Mouse (Mus musculus) embryonic facial prominence, embryonic 10.5 days (tissue): ENCODE results near the gene Myo15. TPM values are rescaled to one million over a fixed set of nuclear protein-coding genes. Genes with fewer than 3 reads are reported as not detected.

ENCODE experiments used
- polyA plus RNA-seq: library from polyadenylated mRNA; unstranded; fragments of >200 nt; fragmentation: Nextera tagmentation; extraction: Ambion mirVana; gene quantifications from 2 replicates; pipeline ENCODE4 v1.2.1, GENCODE M21; 2016

Gene Myo15
- polyA plus RNA-seq, 1 experiment from 2014 or later: 0.22 TPM

Other genes starting within 250 kb of the Myo15 start
- gene Srebf1, start 246.8 kb upstream of the Myo15 start, polyA plus RNA-seq: 50.9 and 52.1 TPM in 2 replicates
- gene Tom1l2, start 116.4 kb upstream of the Myo15 start, polyA plus RNA-seq: 20.4 and 21.0 TPM in 2 replicates
- gene Drc3, start 116.0 kb upstream of the Myo15 start, polyA plus RNA-seq: 1.2 and 1.6 TPM in 2 replicates
- gene Gid4, start 52.2 kb upstream of the Myo15 start, polyA plus RNA-seq: 26.9 and 28.5 TPM in 2 replicates
- gene Atpaf2, start 50.9 kb upstream of the Myo15 start, polyA plus RNA-seq: 61.7 and 63.6 TPM in 2 replicates
- 141 and 143 TPM in 2 replicates for gene Drg2, start 14.7 kb upstream of the Myo15 start, polyA plus RNA-seq
- gene Alkbh5, start 67.0 kb downstream of the Myo15 start, polyA plus RNA-seq: 39.1 and 40.1 TPM in 2 replicates
- 125 and 133 TPM in 2 replicates for gene Llgl1, start 230.4 kb downstream of the Myo15 start, polyA plus RNA-seq